In genomic region chr14:74922039-74922736, GRCm38 (mm10) we compare ENCODE assay signal across 7 mouse cellular contexts. TPM values are rescaled to one million over a fixed set of nuclear protein-coding genes. Genes with fewer than 3 reads are reported as not detected.
DNase-seq lines count a peak whose midpoint lies in the region; ATAC-seq and TF ChIP-seq lines count a peak whose summit lies in the region.

No protein-coding gene starts in this region.

- peaks cover 11% of the 10 kb centered on the region for H3K4me1 ChIP-seq in lung, embryonic 16.5 days (replicated peaks; ENCODE audit: control insufficient read depth, insufficient read depth, low read length)
- H3K4me1 ChIP-seq in liver, postnatal 0 days (ENCODE audit: insufficient read depth), result peaks cover 28% of the 10 kb centered on the region; the same call in 1 of the 2 replicates
- peaks cover 42% of the 10 kb centered on the region for H3K4me1 ChIP-seq in thymus, adult 2 months (replicated peaks; ENCODE audit: control insufficient read depth, insufficient read depth, low read length)

- no peak for DNase-seq in lung, adult 18-20 months
- peak; percentile 67 for DNase-seq in brain, embryonic 14.5 days (ENCODE audit: low read depth)
- DNase-seq in liver, postnatal 0 days, result peak; percentile 68
- DNase-seq in thymus, adult 2 months, result peak; percentile 78
- DNase-seq in cerebellum, adult 11-12 months, result no peak
- DNase-seq in urinary bladder, adult 18-20 months (ENCODE audit: low spot score in 2 of 2), result no peak

- TF ChIP-seq EP300 in liver, postnatal 0 days (IDR thresholded peaks at IDR 0.05; ENCODE audit: low read depth), result no peak

- 49% methylated on average over 12 of the region's 12 CpGs for WGBS in lung, embryonic 16.5 days
- 49% methylated on average over 12 of the region's 12 CpGs for WGBS in liver, postnatal 0 days (ENCODE audit: insufficient replicate concordance)
- WGBS in thymus, adult 2 months, result 13% methylated on average over 12 of the region's 12 CpGs

- H3K4me3 ChIP-seq in lung, embryonic 16.5 days (ENCODE audit: low read length), result no peak overlapping the region
- H3K4me3 ChIP-seq in liver, postnatal 0 days (ENCODE audit: low read depth, low read length), result no peak overlapping the region
- peak overlapping the region; percentile 4 for H3K4me3 ChIP-seq in thymus, adult 2 months (ENCODE audit: control insufficient read depth, insufficient read depth, low read length)

- no peak for TF ChIP-seq CTCF in brain, embryonic 14.5 days (IDR thresholded peaks at IDR 0.05; ENCODE audit: borderline replicate concordance, extremely low read depth, insufficient read depth, insufficient read length)
- peak; percentile 34; the same call in 1 of the 2 replicates for TF ChIP-seq CTCF in liver, postnatal 0 days (IDR thresholded peaks at IDR 0.05; ENCODE audit: low read depth)
- no peak for TF ChIP-seq CTCF in thymus, adult 2 months (IDR thresholded peaks at IDR 0.05; ENCODE audit: borderline replicate concordance, control insufficient read depth, extremely low read depth, insufficient read depth, low read length, poor library complexity)

- ATAC-seq in lung, embryonic 16.5 days (ENCODE audit: low read depth), result peak; percentile 21
- ATAC-seq in liver, postnatal 0 days, result peak; percentile 73

- 0 out of 2 replicates have a peak, but pooled peaks cover 3% of the 10 kb centered on the region for H3K9me3 ChIP-seq in lung, embryonic 16.5 days (ENCODE audit: control insufficient read depth, low read length)
- no peaks in the 10 kb centered on the region for H3K9me3 ChIP-seq in liver, postnatal 0 days (ENCODE audit: low read length)

- no peak overlapping the region for H3K9ac ChIP-seq in lung, embryonic 16.5 days (ENCODE audit: low read length)
- no peak overlapping the region for H3K9ac ChIP-seq in liver, postnatal 0 days (replicated peaks)

- H3K27me3 ChIP-seq in lung, embryonic 16.5 days (ENCODE audit: control insufficient read depth, insufficient read depth, low read depth, low read length), result no peaks in the 10 kb centered on the region
- H3K27me3 ChIP-seq in liver, postnatal 0 days (ENCODE audit: insufficient read depth, low read length), result no peaks in the 10 kb centered on the region
- H3K27me3 ChIP-seq in thymus, adult 2 months (ENCODE audit: control insufficient read depth, insufficient read depth, low read length), result no peaks in the 10 kb centered on the region

- no peak for TF ChIP-seq POLR2A in brain, embryonic 14.5 days (IDR thresholded peaks at IDR 0.05; ENCODE audit: borderline replicate concordance, extremely low read depth, insufficient read depth, insufficient read length, poor library complexity, severe bottlenecking)
- TF ChIP-seq POLR2A in thymus, adult 2 months (IDR thresholded peaks at IDR 0.05; ENCODE audit: control insufficient read depth, extremely low read depth, insufficient read depth, low read length, poor library complexity), result no peak

- H3K27ac ChIP-seq in lung, embryonic 16.5 days (ENCODE audit: low read length), result no peak overlapping the region
- peak overlapping the region; percentile 40; the same call in 1 of the 2 replicates for H3K27ac ChIP-seq in liver, postnatal 0 days (ENCODE audit: low read depth)
- no peak overlapping the region; the same call in 1 of the 2 replicates for H3K27ac ChIP-seq in thymus, adult 2 months (ENCODE audit: control insufficient read depth, insufficient read depth, low read length)

- no peaks in the 10 kb centered on the region for H3K36me3 ChIP-seq in lung, embryonic 16.5 days (ENCODE audit: control insufficient read depth, insufficient read depth, low read length)
- no peaks in the 10 kb centered on the region; the same call in 1 of the 2 replicates for H3K36me3 ChIP-seq in liver, postnatal 0 days (replicated peaks; ENCODE audit: insufficient read depth, low read length)
- H3K36me3 ChIP-seq in thymus, adult 2 months (ENCODE audit: control insufficient read depth, insufficient read depth, low read length), result no peaks in the 10 kb centered on the region

- H3K4me2 ChIP-seq in lung, embryonic 16.5 days (ENCODE audit: low read depth, low read length), result no peak overlapping the region
- no peak overlapping the region for H3K4me2 ChIP-seq in liver, postnatal 0 days (ENCODE audit: low read depth, low read length)

RNA-seq across cellular contexts. Expression of gene Lrch1, which starts 25.5 kb away (rescaled TPM):
- 16.3 and 18.3 TPM in 2 replicates for polyA plus RNA-seq in lung, embryonic 16.5 days (2015; fragmentation: Nextera tagmentation; extraction: Ambion mirVana)
- polyA plus RNA-seq in brain, embryonic 14.5 days (2012; rRNA removed), result 11.9 and 15.3 TPM in 2 replicates
- polyA plus RNA-seq in liver, postnatal 0 days (2015; fragmentation: Nextera tagmentation; extraction: Ambion mirVana), result 2.8 and 3.6 TPM in 2 replicates
- 27.5 and 30.1 TPM in 2 replicates for polyA plus RNA-seq in thymus, adult 2 months (2012; rRNA removed)

Comparison
In these comparisons a context has a peak if more than half of its experiments do, and no peak if none do; other contexts are left out.
1. DNase-seq: peak in brain, embryonic 14.5 days (single experiment), liver, postnatal 0 days (single experiment) and thymus, adult 2 months (single experiment); none in lung, adult 18-20 months (0 of 2), cerebellum, adult 11-12 months (single experiment) and urinary bladder, adult 18-20 months (0 of 2).